Mouse (Mus musculus) thymus, postnatal 10 days (tissue): ENCODE results near the gene Bbs2.
"Not testable (repeated sequence)": the region's sequence is repeated elsewhere in the genome, so short reads cannot be mapped to it uniquely, and the experiment has no call there.

Source experiments
- DNase-seq, 2 experiments: peaks; one replicate each; pipeline ENCODE4 v3.0.0; 2021; ENCODE audit warnings: low spot score in 2 of 2

Gene Bbs2

GRCm38 (mm10) chr8:94098081-94098974 lies at the start of gene Bbs2:
Bbs2 (minus strand) TSS chr8:94098928.
- peak; percentile 97 to 98 for DNase-seq

GRCm38 (mm10) chr8:94148236-94148635 lies 49.5 kb upstream of the Bbs2 start:
- no peak for DNase-seq

DNA sequence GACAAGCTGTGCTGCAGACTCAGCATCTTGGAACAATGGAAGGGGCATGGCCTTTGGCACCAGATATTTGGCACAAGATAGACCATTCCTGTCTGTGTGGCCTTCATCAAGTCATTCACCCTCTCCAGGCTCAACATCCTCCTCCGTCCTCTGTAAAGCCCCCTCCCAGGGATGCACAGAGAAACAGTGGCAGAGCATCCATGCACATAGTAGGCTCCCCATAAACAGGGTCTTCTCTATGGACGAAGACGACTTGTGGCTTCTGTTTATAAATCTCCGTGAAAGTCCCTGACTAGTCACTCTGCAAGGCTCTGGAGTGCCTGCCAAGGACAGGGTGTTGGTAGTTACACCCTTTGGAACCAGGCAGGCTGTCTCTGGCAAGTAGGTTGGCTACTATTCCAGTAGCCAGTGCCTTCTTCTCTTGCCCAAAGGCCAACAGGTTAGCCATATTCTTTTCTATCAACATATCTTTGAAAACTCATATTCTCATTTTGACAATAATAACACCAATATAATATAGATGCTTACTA lies 41.6 kb upstream of the Bbs2 start:
- no peak for DNase-seq

DNA sequence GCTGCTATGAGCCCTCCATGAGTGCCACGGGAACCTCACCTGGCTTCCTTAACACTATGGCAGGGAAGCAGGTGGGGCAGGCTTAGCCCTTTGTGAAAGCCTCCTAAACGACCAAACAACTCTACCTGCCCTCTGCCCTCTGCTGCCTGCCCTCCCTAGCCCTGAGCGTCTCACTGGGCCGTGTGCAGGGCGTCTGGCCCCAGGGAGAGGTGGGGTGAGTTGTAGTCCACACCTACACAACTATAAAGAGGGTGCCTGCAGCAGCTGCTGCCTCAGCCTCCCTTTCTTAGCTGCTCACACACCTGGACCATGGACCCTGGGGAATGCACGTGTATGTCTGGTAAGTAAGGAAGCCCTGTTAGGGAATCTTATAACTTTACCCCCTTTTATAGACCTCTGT lies 38.2 kb upstream of the Bbs2 start, which contains the start of gene Mt4:
Gene Mt4, plus strand, starts transcription at position 265 of the 400 bp plus-strand sequence.
- no peak for DNase-seq

DNA sequence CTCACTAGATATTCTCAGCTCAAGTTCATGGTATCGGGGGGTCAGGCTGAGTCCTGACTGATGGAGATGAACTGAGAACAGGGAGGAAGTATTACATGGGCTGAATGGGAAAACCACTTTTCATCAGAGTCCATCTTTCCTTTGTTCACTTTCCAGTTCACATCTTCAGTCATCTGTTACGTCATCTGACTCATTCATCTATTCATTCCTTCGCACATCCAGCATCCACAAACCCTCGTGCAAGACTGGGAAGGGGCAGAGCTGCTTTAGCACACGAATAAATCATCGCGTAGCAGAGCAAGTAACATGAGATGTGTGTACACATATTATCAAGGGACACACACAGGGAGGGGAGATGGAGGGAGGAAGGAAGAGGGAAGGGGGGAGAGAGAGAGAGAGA lies 37.5 kb upstream of the Bbs2 start:
- DNase-seq = no peak

DNA sequence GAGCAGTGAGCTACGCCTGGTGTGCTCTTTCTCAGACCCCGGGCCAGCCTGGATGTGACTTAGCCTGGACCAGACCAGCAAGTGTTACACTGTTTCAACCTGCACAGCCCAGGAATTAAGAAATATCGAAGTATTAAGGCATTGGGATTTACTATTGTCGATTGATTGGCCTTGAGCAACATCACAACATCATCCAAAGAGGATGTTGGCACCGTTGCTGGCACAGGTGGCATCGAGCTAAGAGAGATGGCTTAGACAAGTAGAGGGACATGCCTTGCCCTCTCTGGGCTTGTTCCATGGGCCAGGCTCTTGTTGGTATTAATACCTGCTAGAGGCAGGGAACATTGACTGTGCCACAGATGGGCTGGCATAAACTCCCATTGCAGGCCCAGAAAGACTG lies 36.8 kb upstream of the Bbs2 start:
- DNase-seq = no peak

DNA sequence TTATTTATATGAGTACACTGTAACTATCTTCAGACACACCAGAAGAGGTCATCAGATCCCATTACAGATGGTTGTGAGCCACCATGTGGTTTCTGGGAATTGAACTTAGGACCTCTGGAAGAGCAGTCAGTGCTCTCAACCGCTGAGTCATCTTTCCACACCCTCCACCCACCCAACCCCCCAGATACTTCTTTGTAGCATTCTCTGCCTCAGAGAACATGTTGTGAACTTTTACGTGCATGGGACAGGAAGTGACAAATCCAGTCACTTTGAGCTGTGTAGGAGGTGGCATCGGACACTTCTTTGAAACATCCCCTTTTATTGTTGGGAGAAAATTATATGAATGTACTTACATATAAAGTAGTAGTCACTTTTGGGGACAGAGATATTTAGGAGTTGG lies 35.9 kb upstream of the Bbs2 start:
- not testable (repeated sequence) for DNase-seq

DNA sequence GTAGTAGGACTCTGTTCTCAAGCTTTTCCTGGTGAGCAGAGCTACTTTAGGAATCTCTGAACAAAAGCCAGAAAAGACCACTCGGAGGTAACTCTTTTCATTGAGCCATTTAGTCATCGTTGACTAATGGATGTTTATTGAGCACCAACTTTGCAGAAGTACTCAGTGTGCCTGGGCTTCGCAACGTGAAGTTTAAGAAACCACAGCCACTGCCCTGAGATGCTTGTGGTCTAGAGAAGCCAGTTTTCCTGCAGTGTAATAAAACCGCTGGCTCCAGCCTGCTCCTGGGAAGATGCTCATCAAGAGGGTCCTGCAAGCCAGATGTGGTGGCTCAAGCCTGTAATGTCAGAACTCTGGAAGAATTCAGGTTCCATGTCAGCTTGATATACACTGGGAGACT lies 33.4 kb upstream of the Bbs2 start:
- no peak for DNase-seq

GRCm38 (mm10) chr8:94130126-94130525 lies 31.4 kb upstream of the Bbs2 start:
- DNase-seq = no peak

- no peak for DNase-seq
Observed at GRCm38 (mm10) chr8:94129133-94129789, 30.5 kb upstream of the Bbs2 start.

GRCm38 (mm10) chr8:94127711-94128110 lies 29.0 kb upstream of the Bbs2 start:
- DNase-seq = no peak

- DNase-seq = no peak
Observed at GRCm38 (mm10) chr8:94122711-94123468, 24.2 kb upstream of the Bbs2 start.

DNA sequence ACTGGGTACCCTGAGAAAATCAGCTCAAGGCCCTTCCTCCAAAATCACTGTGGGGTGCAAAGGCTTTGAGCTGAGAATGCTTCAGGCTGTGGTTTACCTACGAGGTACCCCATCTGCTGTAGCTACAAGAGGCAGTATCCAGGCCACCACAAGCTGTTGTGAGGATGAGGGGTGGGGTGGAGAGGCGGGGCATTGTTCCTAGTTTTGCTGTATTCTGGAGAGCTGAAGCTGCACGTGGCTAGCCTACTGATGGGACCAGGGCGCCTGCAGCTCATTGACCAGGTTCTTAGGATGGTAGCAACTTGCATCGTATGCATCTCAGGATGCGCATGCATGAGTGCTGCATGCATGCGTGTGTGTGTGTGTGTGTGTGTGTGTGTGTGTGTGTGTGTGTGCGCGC lies 22.9 kb upstream of the Bbs2 start:
- no peak for DNase-seq

- DNase-seq = no peak
Observed at GRCm38 (mm10) chr8:94118776-94119430, 20.2 kb upstream of the Bbs2 start.

DNA sequence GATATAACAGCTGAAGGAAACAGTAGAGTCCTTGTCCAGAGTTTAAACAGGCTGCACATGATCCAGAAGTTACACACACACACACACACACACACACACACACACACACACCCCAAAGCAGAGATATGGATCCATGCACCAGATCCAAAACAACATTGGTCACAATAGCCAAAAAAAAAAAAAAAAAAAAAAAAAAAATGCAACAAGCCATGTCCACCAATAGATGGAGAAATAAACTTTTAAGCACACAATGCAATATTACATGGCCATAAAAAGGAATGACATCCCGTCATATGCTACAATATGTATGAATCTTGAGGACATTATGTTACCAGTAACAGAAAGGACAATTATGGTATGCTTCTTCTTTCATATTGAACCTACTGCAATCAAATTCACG lies 15.2 kb upstream of the Bbs2 start:
- no peak for DNase-seq

DNA sequence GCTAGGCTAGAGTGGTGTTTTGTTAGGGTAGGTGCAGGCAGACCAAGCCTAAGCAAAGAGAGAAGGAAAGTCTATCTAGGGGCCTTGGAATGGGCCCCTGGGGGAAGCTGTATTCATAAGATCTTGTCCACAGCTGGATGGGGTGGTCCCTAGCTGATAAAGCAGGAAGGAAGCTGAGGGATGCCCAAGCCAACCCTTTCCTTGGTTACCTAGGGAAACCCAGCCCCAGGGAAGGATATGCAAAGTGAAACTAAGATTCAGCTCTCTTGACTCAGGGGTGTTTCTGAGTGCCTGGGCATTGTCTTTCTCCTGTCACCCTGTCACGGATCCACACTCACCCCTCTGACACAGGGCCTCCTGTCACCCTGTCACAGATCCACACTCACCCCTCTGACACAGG lies 14.7 kb upstream of the Bbs2 start:
- no peak for DNase-seq

DNA sequence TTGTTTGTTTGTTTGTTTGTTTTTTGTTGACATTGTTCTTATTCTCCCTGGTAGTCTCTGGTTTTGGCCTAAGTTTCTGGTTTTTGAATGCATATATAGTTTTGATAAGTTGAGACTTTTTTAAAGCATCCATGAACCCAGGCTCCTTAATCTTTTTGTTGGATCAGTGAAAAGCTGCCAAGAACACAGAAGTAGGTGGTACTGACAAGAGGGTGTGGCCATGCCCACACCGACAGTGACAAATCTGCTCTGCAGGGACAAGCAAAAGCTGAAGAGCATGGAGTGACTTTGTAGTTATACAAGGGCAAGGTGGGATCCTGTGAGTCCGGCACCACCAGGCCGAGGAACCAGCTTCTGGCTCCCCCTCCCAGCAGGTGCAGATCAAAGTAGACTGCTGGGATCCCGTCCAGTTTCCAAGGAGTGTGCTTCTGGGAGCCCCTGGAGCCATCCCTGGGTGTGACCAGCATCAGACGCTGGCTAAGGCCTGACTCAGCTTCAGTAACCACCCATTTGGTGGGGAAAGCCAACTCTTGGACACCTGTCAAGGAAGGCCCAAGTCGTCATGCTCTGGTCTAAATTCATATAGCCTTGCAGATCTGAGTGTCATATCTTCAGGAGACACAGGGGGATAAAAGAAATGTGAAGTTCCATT lies 11.9 kb upstream of the Bbs2 start:
- no peak for DNase-seq

DNA sequence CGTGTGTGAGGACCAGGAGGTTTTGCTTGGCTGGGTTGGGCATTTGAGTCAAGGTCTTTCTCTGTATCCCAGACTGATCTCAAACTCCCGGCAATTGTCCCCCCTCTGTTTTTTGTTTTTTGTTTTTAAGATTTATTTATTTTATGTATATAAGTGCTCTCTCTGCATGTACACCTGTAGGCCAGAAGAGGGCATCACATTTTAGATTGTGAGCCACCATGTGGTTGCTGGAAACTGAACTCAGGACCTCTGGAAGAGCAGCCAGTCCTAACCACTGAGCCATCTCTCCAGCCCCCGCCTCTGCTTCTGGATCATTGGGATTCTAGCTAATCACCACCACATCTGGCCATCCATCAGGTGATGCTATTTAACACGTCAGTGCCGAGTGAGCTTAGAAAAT lies 11.1 kb upstream of the Bbs2 start:
- no peak for DNase-seq

- DNase-seq = no peak
Observed at GRCm38 (mm10) chr8:94109396-94109795, 10.7 kb upstream of the Bbs2 start.

GRCm38 (mm10) chr8:94107871-94108270 lies 9.1 kb upstream of the Bbs2 start:
- no peak for DNase-seq

DNA sequence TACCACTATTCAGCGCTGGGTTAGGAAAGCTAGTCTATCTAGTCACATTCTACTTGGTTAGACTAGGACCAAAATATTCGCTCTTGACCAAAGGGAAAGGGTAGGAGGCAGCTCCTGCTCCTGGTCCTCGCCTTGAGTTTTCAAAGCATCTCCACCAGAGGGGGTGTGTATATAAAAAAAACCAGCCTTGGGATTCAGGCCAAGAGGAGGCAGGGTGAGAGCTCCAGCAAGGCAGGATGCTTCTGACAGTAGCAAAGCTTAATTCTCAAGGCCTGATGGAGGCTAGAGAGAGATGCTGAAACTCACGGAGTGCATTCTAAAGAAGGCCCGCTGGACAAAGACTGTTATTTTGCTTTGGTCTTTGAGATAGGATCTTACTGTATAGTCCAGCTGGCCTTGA lies 5.4 kb upstream of the Bbs2 start:
- no peak for DNase-seq
